Mouse (Mus musculus): ENCODE results near the gene Mrgprg. TPM values are rescaled to one million over a fixed set of nuclear protein-coding genes. Genes with fewer than 3 reads are reported as not detected.

The Mrgprg gene
- not detected in 2 replicates for polyA plus RNA-seq (2015; fragmentation: Nextera tagmentation; extraction: Ambion mirVana)

- 52% methylated on average over 6 of the region's 6 CpGs for WGBS
- Histone ChIP-seq H3K9me3 (no peaks in the 10 kb centered on the region), H3K27me3 (peaks cover 31% of the 10 kb centered on the region), H3K4me3 (no peak within 1 kb of the TSS), H3K36me3 (no peaks in the 10 kb centered on the region), H3K4me2 (no peak within 1 kb of the TSS), H3K27ac (replicated peaks) (no peak within 1 kb of the TSS), H3K4me1 (replicated peaks) (no peaks in the 10 kb centered on the region), H3K9ac (no peak within 1 kb of the TSS)
- ATAC-seq (ENCODE audit: low read depth) = no peak
Observed at GRCm38 (mm10) chr7:143766893-143767292, at the start of gene Mrgprg. Gene Mrgprg, minus strand, starts transcription at chr7:143766993.

- H3K4me2 ChIP-seq = no peak overlapping the region
- H3K4me1 ChIP-seq (replicated peaks) = no peaks in the 10 kb centered on the region
- no peak for ATAC-seq (ENCODE audit: low read depth)
- H3K9me3 ChIP-seq = no peaks in the 10 kb centered on the region
- H3K27me3 ChIP-seq = no peaks in the 10 kb centered on the region
- no peak overlapping the region for H3K9ac ChIP-seq
- H3K27ac ChIP-seq (replicated peaks) = no peak overlapping the region
- WGBS = 52% methylated on average over 1 of the region's 1 CpGs
- peaks cover 94% of the 10 kb centered on the region for H3K36me3 ChIP-seq
- no peak overlapping the region for H3K4me3 ChIP-seq
Observed at GRCm38 (mm10) chr7:143808909-143809308, 42.1 kb upstream of the Mrgprg start.

- H3K27ac ChIP-seq (replicated peaks) = no peak overlapping the region
- H3K9ac ChIP-seq = no peak overlapping the region
- no peaks in the 10 kb centered on the region for H3K27me3 ChIP-seq
- H3K4me1 ChIP-seq (replicated peaks) = no peaks in the 10 kb centered on the region
- no peaks in the 10 kb centered on the region for H3K9me3 ChIP-seq
- WGBS = 64% methylated on average over 5 of the region's 5 CpGs
- no peak for ATAC-seq (ENCODE audit: low read depth)
- H3K4me3 ChIP-seq = no peak overlapping the region
- H3K4me2 ChIP-seq = no peak overlapping the region
- H3K36me3 ChIP-seq = peaks cover 92% of the 10 kb centered on the region
Observed at GRCm38 (mm10) chr7:143805199-143805624, 38.4 kb upstream of the Mrgprg start.

- Histone ChIP-seq H3K4me1 (replicated peaks) (no peaks in the 10 kb centered on the region), H3K9ac (no peak overlapping the region), H3K36me3 (peaks cover 90% of the 10 kb centered on the region), H3K9me3 (no peaks in the 10 kb centered on the region), H3K27ac (replicated peaks) (no peak overlapping the region), H3K4me2 (no peak overlapping the region), H3K4me3 (no peak overlapping the region), H3K27me3 (no peaks in the 10 kb centered on the region)
- WGBS = 90% methylated on average over 8 of the region's 8 CpGs
- no peak for ATAC-seq (ENCODE audit: low read depth)
Observed at GRCm38 (mm10) chr7:143801195-143802065, 34.6 kb upstream of the Mrgprg start.

GRCm38 (mm10) chr7:143800770-143801169, 34.0 kb upstream of the Mrgprg start:
- no peak overlapping the region for H3K27ac ChIP-seq (replicated peaks)
- no peaks in the 10 kb centered on the region for H3K27me3 ChIP-seq
- no peaks in the 10 kb centered on the region for H3K4me1 ChIP-seq (replicated peaks)
- H3K36me3 ChIP-seq = peaks cover 90% of the 10 kb centered on the region
- H3K4me2 ChIP-seq = no peak overlapping the region
- no peak overlapping the region for H3K4me3 ChIP-seq
- no peaks in the 10 kb centered on the region for H3K9me3 ChIP-seq
- 92% methylated on average over 1 of the region's 1 CpGs for WGBS
- H3K9ac ChIP-seq = no peak overlapping the region
- no peak for ATAC-seq (ENCODE audit: low read depth)

GRCm38 (mm10) chr7:143798783-143799182, 32.0 kb upstream of the Mrgprg start:
- Histone ChIP-seq H3K27me3 (no peaks in the 10 kb centered on the region), H3K4me3 (no peak overlapping the region), H3K9me3 (no peaks in the 10 kb centered on the region), H3K4me1 (replicated peaks) (no peaks in the 10 kb centered on the region), H3K36me3 (peaks cover 84% of the 10 kb centered on the region), H3K4me2 (no peak overlapping the region), H3K9ac (no peak overlapping the region), H3K27ac (replicated peaks) (no peak overlapping the region)
- no peak for ATAC-seq (ENCODE audit: low read depth)
- 94% methylated on average over 4 of the region's 4 CpGs for WGBS

- Histone ChIP-seq H3K27me3 (no peaks in the 10 kb centered on the region), H3K4me2 (no peak overlapping the region), H3K9me3 (no peaks in the 10 kb centered on the region), H3K36me3 (peaks cover 32% of the 10 kb centered on the region), H3K4me3 (no peak overlapping the region), H3K27ac (replicated peaks) (no peak overlapping the region), H3K9ac (no peak overlapping the region), H3K4me1 (replicated peaks) (no peaks in the 10 kb centered on the region)
- WGBS = 63% methylated on average over 4 of the region's 4 CpGs
- ATAC-seq (ENCODE audit: low read depth) = no peak
Observed at GRCm38 (mm10) chr7:143793121-143793520, 26.3 kb upstream of the Mrgprg start.

- Histone ChIP-seq H3K4me2 (no peak overlapping the region), H3K27ac (replicated peaks) (no peak overlapping the region)
- no peak for ATAC-seq (ENCODE audit: low read depth)
Observed at GRCm38 (mm10) chr7:143792336-143792985, 25.7 kb upstream of the Mrgprg start.

GRCm38 (mm10) chr7:143783996-143784829, 17.4 kb upstream of the Mrgprg start, which contains the start of gene Mrgpre:
Gene Mrgpre, minus strand, starts transcription at chr7:143784500.
- Histone ChIP-seq H3K27ac (replicated peaks) (peak within 1 kb of the TSS; percentile 79), H3K4me2 (peak within 1 kb of the TSS; percentile 72), H3K9me3 (no peaks in the 10 kb centered on the region), H3K36me3 (no peaks in the 10 kb centered on the region), H3K4me1 (replicated peaks) (peaks cover 26% of the 10 kb centered on the region), H3K4me3 (peak within 1 kb of the TSS; percentile 48), H3K27me3 (no peaks in the 10 kb centered on the region), H3K9ac (peak within 1 kb of the TSS; percentile 77)
- peak; percentile 90 for ATAC-seq (ENCODE audit: low read depth)
- 3% methylated on average over 21 of the region's 21 CpGs for WGBS

More at GRCm38 (mm10) chr7:143792336-143792985, 25.7 kb upstream of the Mrgprg start:
- WGBS = 82% methylated on average over 6 of the region's 6 CpGs
- no peak overlapping the region for H3K4me3 ChIP-seq
- H3K27me3 ChIP-seq = no peaks in the 10 kb centered on the region
- H3K9me3 ChIP-seq = no peaks in the 10 kb centered on the region
- H3K9ac ChIP-seq = no peak overlapping the region
- H3K36me3 ChIP-seq = peaks cover 26% of the 10 kb centered on the region
- H3K4me1 ChIP-seq (replicated peaks) = no peaks in the 10 kb centered on the region

GRCm38 (mm10) chr7:143783378-143783995, 16.7 kb upstream of the Mrgprg start:
- peak overlapping the region; percentile 48 for H3K4me3 ChIP-seq
- H3K4me1 ChIP-seq (replicated peaks) = peaks cover 26% of the 10 kb centered on the region
- H3K36me3 ChIP-seq = no peaks in the 10 kb centered on the region
- peak overlapping the region; percentile 72 for H3K4me2 ChIP-seq
- H3K27ac ChIP-seq (replicated peaks) = peak overlapping the region; percentile 79
- 17% methylated on average over 6 of the region's 6 CpGs for WGBS
- ATAC-seq (ENCODE audit: low read depth) = peak; percentile 73
- H3K9ac ChIP-seq = peak overlapping the region; percentile 77
- no peaks in the 10 kb centered on the region for H3K27me3 ChIP-seq
- no peaks in the 10 kb centered on the region for H3K9me3 ChIP-seq

- H3K4me2 ChIP-seq = no peak overlapping the region
Observed at GRCm38 (mm10) chr7:143777375-143777774, 10.6 kb upstream of the Mrgprg start.

More at GRCm38 (mm10) chr7:143777375-143777774, 10.6 kb upstream of the Mrgprg start:
- Histone ChIP-seq H3K9me3 (no peaks in the 10 kb centered on the region), H3K36me3 (no peaks in the 10 kb centered on the region), H3K4me1 (replicated peaks) (no peaks in the 10 kb centered on the region), H3K9ac (no peak overlapping the region), H3K4me3 (no peak overlapping the region), H3K27me3 (no peaks in the 10 kb centered on the region), H3K27ac (replicated peaks) (no peak overlapping the region)
- no peak for ATAC-seq (ENCODE audit: low read depth)
- 78% methylated on average over 2 of the region's 2 CpGs for WGBS
